Mouse (Mus musculus) heart, postnatal 0 days (tissue): ENCODE data around the gene Catsper2. TPM values are rescaled to one million over a fixed set of nuclear protein-coding genes. Genes with fewer than 3 reads are reported as not detected.
A peak's percentile ranks its signal among the peaks of the same experiment; 100 is the strongest.

Source experiments
- ATAC-seq: fragments of 200-750 bp; cut with Nextera tagmentation; 2 replicates; pipeline ENCODE4 v1.8.0; 2017; ENCODE audit warnings: low read depth, moderate number of reproducible peaks, moderate library complexity; ENCODE audit not compliant: insufficient read depth
- DNase-seq: peaks from one replicate; pipeline ENCODE4 v3.0.0-alpha.2; 2016; ENCODE audit warnings: low spot score
- H3K27ac ChIP-seq: fragments of 300-500 bp; sonication (generic); 2 replicates; pipeline ENCODE4 v1.5.1; 2014; ENCODE audit warnings: low read depth, mild to moderate bottlenecking
- H3K27me3 ChIP-seq: fragments of 300-500 bp; sonication (generic); 2 replicates; pipeline ENCODE4 v1.6.1; 2014; ENCODE audit warnings: low read length, mixed read lengths; ENCODE audit not compliant: control insufficient read depth, insufficient read depth
- H3K36me3 ChIP-seq: fragments of 300-500 bp; sonication (generic); replicated peaks from 2 replicates; pipeline ENCODE4 v1.6.1; 2014; ENCODE audit warnings: low read length, mixed read lengths; ENCODE audit not compliant: control insufficient read depth, insufficient read depth
- H3K4me1 ChIP-seq: fragments of 300-500 bp; sonication (generic); 2 replicates; pipeline ENCODE4 v1.6.1; 2014; ENCODE audit warnings: antibody characterized with exemption; ENCODE audit not compliant: control insufficient read depth, insufficient read depth
- H3K4me2 ChIP-seq: fragments of 300-500 bp; sonication (generic); 2 replicates; pipeline ENCODE4 v1.6.1; 2014; ENCODE audit warnings: low read depth, mild to moderate bottlenecking, low read length, moderate library complexity
- H3K4me3 ChIP-seq: fragments of 300-500 bp; sonication (generic); 2 replicates; pipeline ENCODE4 v1.5.1; 2014; ENCODE audit warnings: low read depth, low read length
- H3K9ac ChIP-seq: fragments of 300-500 bp; sonication (generic); replicated peaks from 2 replicates; pipeline ENCODE4 v1.6.1; 2014; ENCODE audit warnings: low read depth, low read length, mixed read lengths
- H3K9me3 ChIP-seq: fragments of 300-500 bp; sonication (generic); replicated peaks from 2 replicates; pipeline ENCODE4 v1.6.1; 2016; ENCODE audit warnings: low read length; ENCODE audit not compliant: control insufficient read depth
- CTCF ChIP-seq: IDR thresholded peaks from 2 replicates; pipeline ENCODE4 v1.5.1; 2016; ENCODE audit warnings: antibody characterized with exemption, control low read depth, low read depth
- EP300 ChIP-seq: IDR thresholded peaks from 2 replicates; pipeline ENCODE4 v1.6.1; 2016; ENCODE audit warnings: antibody characterized with exemption, low read depth
- WGBS: fragments of 180-500 bp; shearing (Covaris S2); extraction: QIAGEN DNeasy Blood & Tissue Kit; methylation state at CpG from one replicate; pipeline ENCODE4 v1.1.7; 2014; 5-methylcytosine and 5-hydroxymethylcytosine counted together
- polyA plus RNA-seq: library from polyadenylated mRNA; unstranded; fragments of >200 nt; fragmentation: Nextera tagmentation; extraction: Ambion mirVana; gene quantifications from 2 replicates; pipeline ENCODE4 v1.2.1, GENCODE M21; 2015
- total RNA-seq: library from RNA; depleted of rRNA; stranded (reverse); fragments of >200 nt; gene quantifications from 2 replicates; pipeline ENCODE4 v1.2.3, GENCODE M21; 2014; ENCODE audit warnings: low replicate concordance

The Catsper2 gene
- total and polyA plus RNA-seq, 2 experiments from 2014 or later = 3.7 to 5.2 TPM

GRCm38 (mm10) chr2:121448136-121448535 is 34.5 kb upstream of the Catsper2 start:
- Histone ChIP-seq H3K36me3 (peaks cover 15% of the 10 kb centered on the region), H3K9me3 (no peaks in the 10 kb centered on the region), H3K4me1 (peaks cover 26% of the 10 kb centered on the region; the same call in 1 of the 2 replicates), H3K9ac (peak overlapping the region; percentile 64), H3K4me2 (peak overlapping the region; percentile 86), H3K27ac (peak overlapping the region; percentile 99), H3K27me3 (no peaks in the 10 kb centered on the region), H3K4me3 (peak overlapping the region; percentile 99)
- ATAC-seq (no peak), DNase-seq (peak; percentile 60)
- WGBS = 14% methylated on average over 9 of the region's 9 CpGs
- TF ChIP-seq EP300 = no peak
- TF ChIP-seq CTCF = peak; percentile 24; the same call in 1 of the 2 replicates

- H3K9ac ChIP-seq = no peak overlapping the region
- DNase-seq (no peak), ATAC-seq (no peak)
- WGBS = 86% methylated on average over 3 of the region's 3 CpGs
- peaks cover 4% of the 10 kb centered on the region; the same call in 1 of the 2 replicates for H3K36me3 ChIP-seq
- TF ChIP-seq EP300 (no peak), CTCF (no peak)
- H3K4me1 ChIP-seq = peaks cover 26% of the 10 kb centered on the region
- no peaks in the 10 kb centered on the region for H3K27me3 ChIP-seq
- no peak overlapping the region for H3K4me3 ChIP-seq
- H3K27ac ChIP-seq = no peak overlapping the region
- no peaks in the 10 kb centered on the region for H3K9me3 ChIP-seq
- no peak overlapping the region for H3K4me2 ChIP-seq
Measured at GRCm38 (mm10) chr2:121447006-121447405, 33.4 kb upstream of the Catsper2 start.

- Histone ChIP-seq H3K4me2 (no peak overlapping the region), H3K4me3 (no peak overlapping the region), H3K27ac (no peak overlapping the region), H3K9ac (no peak overlapping the region), H3K9me3 (no peaks in the 10 kb centered on the region), H3K4me1 (peaks cover 27% of the 10 kb centered on the region), H3K36me3 (peaks cover 2% of the 10 kb centered on the region; the same call in 1 of the 2 replicates), H3K27me3 (no peaks in the 10 kb centered on the region)
- TF ChIP-seq EP300 (no peak), CTCF (no peak)
- DNase-seq (no peak), ATAC-seq (no peak)
- WGBS = 83% methylated on average over 4 of the region's 4 CpGs
Measured at GRCm38 (mm10) chr2:121446506-121446905, 32.9 kb upstream of the Catsper2 start.

- no peaks in the 10 kb centered on the region for H3K27me3 ChIP-seq
- H3K4me2 ChIP-seq = no peak overlapping the region
- 69% methylated on average over 3 of the region's 3 CpGs for WGBS
- ATAC-seq = no peak
- TF ChIP-seq EP300 (no peak), CTCF (no peak)
- peaks cover 20% of the 10 kb centered on the region for H3K4me1 ChIP-seq
- no peaks in the 10 kb centered on the region for H3K36me3 ChIP-seq
- H3K9me3 ChIP-seq = no peaks in the 10 kb centered on the region
- no peak overlapping the region for H3K4me3 ChIP-seq
- no peak overlapping the region for H3K27ac ChIP-seq
- H3K9ac ChIP-seq = no peak overlapping the region
- no peak for DNase-seq
Measured at GRCm38 (mm10) chr2:121445117-121445516, 31.5 kb upstream of the Catsper2 start.

- Histone ChIP-seq H3K9ac (peak within 1 kb of the TSS; percentile 18; the same call in 1 of the 2 replicates), H3K27me3 (no peaks in the 10 kb centered on the region), H3K4me3 (peak within 1 kb of the TSS; percentile 51), H3K36me3 (0 out of 2 replicates have a peak, but pooled peaks cover 8% of the 10 kb centered on the region), H3K4me1 (peaks cover 20% of the 10 kb centered on the region), H3K9me3 (no peaks in the 10 kb centered on the region), H3K4me2 (peak within 1 kb of the TSS; percentile 88), H3K27ac (no peak within 1 kb of the TSS)
- no peak for DNase-seq
- TF ChIP-seq EP300 (no peak), CTCF (no peak)
- WGBS = 100% methylated on average over 1 of the region's 1 CpGs
- no peak for ATAC-seq
Measured at GRCm38 (mm10) chr2:121444178-121444577, 30.6 kb upstream of the Catsper2 start, which contains the start of gene Ell3. TSS of gene Ell3 (minus strand) at chr2:121444278.

- peak overlapping the region; percentile 51 for H3K4me3 ChIP-seq
- 16% methylated on average over 8 of the region's 8 CpGs for WGBS
- peaks cover 19% of the 10 kb centered on the region for H3K4me1 ChIP-seq
- TF ChIP-seq CTCF (no peak), EP300 (no peak)
- H3K9ac ChIP-seq = peak overlapping the region; percentile 18; the same call in 1 of the 2 replicates
- H3K9me3 ChIP-seq = no peaks in the 10 kb centered on the region
- peak overlapping the region; percentile 88 for H3K4me2 ChIP-seq
- ATAC-seq (no peak), DNase-seq (no peak)
- peaks cover 19% of the 10 kb centered on the region for H3K36me3 ChIP-seq
- no peak overlapping the region for H3K27ac ChIP-seq
- no peaks in the 10 kb centered on the region for H3K27me3 ChIP-seq
Measured at GRCm38 (mm10) chr2:121443068-121443349, 29.4 kb upstream of the Catsper2 start.
